Mouse (Mus musculus): ENCODE measurements around the gene Rtp1. TPM values are rescaled to one million over a fixed set of nuclear protein-coding genes. Genes with fewer than 3 reads are reported as not detected.

Gene Rtp1
- polyA plus RNA-seq, 1 experiment from 2014 or later: not detected

GRCm38 (mm10) chr16:23456534-23456933, 27.6 kb downstream of the Rtp1 start:
- Histone ChIP-seq H3K9me3 (replicated peaks) (no peaks in the 10 kb centered on the region), H3K9ac (no peak overlapping the region), H3K27me3 (no peaks in the 10 kb centered on the region), H3K4me2 (no peak overlapping the region), H3K36me3 (peaks cover 3% of the 10 kb centered on the region; the same call in 1 of the 2 replicates), H3K4me3 (replicated peaks) (no peak overlapping the region), H3K27ac (no peak overlapping the region), H3K4me1 (replicated peaks) (no peaks in the 10 kb centered on the region)
- WGBS (ENCODE audit: insufficient replicate concordance): 54% methylated on average over 3 of the region's 3 CpGs
- no peak for DNase-seq
- ATAC-seq (ENCODE audit: low read depth): no peak

- H3K4me3 ChIP-seq (replicated peaks): no peak overlapping the region
- peaks cover 3% of the 10 kb centered on the region; the same call in 1 of the 2 replicates for H3K36me3 ChIP-seq
- no peak for DNase-seq
- WGBS (ENCODE audit: insufficient replicate concordance): 25% methylated on average over 5 of the region's 5 CpGs
- ATAC-seq (ENCODE audit: low read depth): no peak
- no peaks in the 10 kb centered on the region for H3K27me3 ChIP-seq
- no peak overlapping the region for H3K27ac ChIP-seq
- H3K9ac ChIP-seq: no peak overlapping the region
- H3K9me3 ChIP-seq (replicated peaks): no peaks in the 10 kb centered on the region
- no peak overlapping the region for H3K4me2 ChIP-seq
- H3K4me1 ChIP-seq (replicated peaks): no peaks in the 10 kb centered on the region
Measured at GRCm38 (mm10) chr16:23457338-23457737, 28.4 kb downstream of the Rtp1 start.

GRCm38 (mm10) chr16:23458906-23459588, 30.1 kb downstream of the Rtp1 start:
- Histone ChIP-seq H3K9ac (no peak overlapping the region), H3K4me1 (replicated peaks) (peaks cover 4% of the 10 kb centered on the region; the same call in 1 of the 2 replicates), H3K27me3 (no peaks in the 10 kb centered on the region), H3K27ac (no peak overlapping the region), H3K36me3 (peaks cover 3% of the 10 kb centered on the region; the same call in 1 of the 2 replicates), H3K9me3 (replicated peaks) (no peaks in the 10 kb centered on the region), H3K4me3 (replicated peaks) (no peak overlapping the region), H3K4me2 (no peak overlapping the region)
- ATAC-seq (ENCODE audit: low read depth) (no peak), DNase-seq (no peak)
- 34% methylated on average over 7 of the region's 7 CpGs for WGBS (ENCODE audit: insufficient replicate concordance)

GRCm38 (mm10) chr16:23463671-23464347, 34.9 kb downstream of the Rtp1 start:
- no peak overlapping the region for H3K9ac ChIP-seq
- H3K4me1 ChIP-seq (replicated peaks): peaks cover 4% of the 10 kb centered on the region; the same call in 1 of the 2 replicates
- H3K9me3 ChIP-seq (replicated peaks): no peaks in the 10 kb centered on the region
- no peaks in the 10 kb centered on the region for H3K27me3 ChIP-seq
- no peak overlapping the region for H3K4me3 ChIP-seq (replicated peaks)
- WGBS (ENCODE audit: insufficient replicate concordance): 59% methylated on average over 4 of the region's 4 CpGs
- ATAC-seq (ENCODE audit: low read depth) (peak; percentile 63; the same call in 1 of the 2 replicates), DNase-seq (no peak)
- no peaks in the 10 kb centered on the region for H3K36me3 ChIP-seq
- peak overlapping the region; percentile 72 for H3K27ac ChIP-seq
- H3K4me2 ChIP-seq: no peak overlapping the region

GRCm38 (mm10) chr16:23471551-23471950, 42.6 kb downstream of the Rtp1 start:
- H3K9ac ChIP-seq: no peak overlapping the region
- no peak for ATAC-seq (ENCODE audit: low read depth)
- no peak overlapping the region for H3K4me2 ChIP-seq
- no peak overlapping the region for H3K27ac ChIP-seq
- H3K9me3 ChIP-seq (replicated peaks): no peaks in the 10 kb centered on the region
- H3K36me3 ChIP-seq: 0 out of 2 replicates have a peak, but pooled peaks cover 3% of the 10 kb centered on the region
- no peaks in the 10 kb centered on the region for H3K4me1 ChIP-seq (replicated peaks)
- WGBS (ENCODE audit: insufficient replicate concordance): 67% methylated on average over 6 of the region's 6 CpGs
- H3K27me3 ChIP-seq: no peaks in the 10 kb centered on the region
- H3K4me3 ChIP-seq (replicated peaks): no peak overlapping the region
- no peak for DNase-seq

- 0 out of 2 replicates have a peak, but pooled peaks cover 3% of the 10 kb centered on the region for H3K36me3 ChIP-seq
- DNase-seq (no peak), ATAC-seq (ENCODE audit: low read depth) (no peak)
- no peaks in the 10 kb centered on the region for H3K4me1 ChIP-seq (replicated peaks)
- H3K9ac ChIP-seq: no peak overlapping the region
- no peak overlapping the region for H3K4me2 ChIP-seq
- H3K27me3 ChIP-seq: no peaks in the 10 kb centered on the region
- no peak overlapping the region for H3K4me3 ChIP-seq (replicated peaks)
- H3K9me3 ChIP-seq (replicated peaks): no peaks in the 10 kb centered on the region
- 56% methylated on average over 3 of the region's 3 CpGs for WGBS (ENCODE audit: insufficient replicate concordance)
- H3K27ac ChIP-seq: no peak overlapping the region
Measured at GRCm38 (mm10) chr16:23472046-23472445, 43.1 kb downstream of the Rtp1 start.

GRCm38 (mm10) chr16:23475651-23476050, 46.7 kb downstream of the Rtp1 start:
- 63% methylated on average over 4 of the region's 4 CpGs for WGBS (ENCODE audit: insufficient replicate concordance)
- DNase-seq (no peak), ATAC-seq (ENCODE audit: low read depth) (no peak)
- no peaks in the 10 kb centered on the region for H3K9me3 ChIP-seq (replicated peaks)
- no peak overlapping the region for H3K4me3 ChIP-seq (replicated peaks)
- H3K27ac ChIP-seq: no peak overlapping the region
- H3K4me1 ChIP-seq (replicated peaks): no peaks in the 10 kb centered on the region
- no peak overlapping the region for H3K4me2 ChIP-seq
- no peak overlapping the region for H3K9ac ChIP-seq
- H3K36me3 ChIP-seq: 0 out of 2 replicates have a peak, but pooled peaks cover 3% of the 10 kb centered on the region
- H3K27me3 ChIP-seq: no peaks in the 10 kb centered on the region

GRCm38 (mm10) chr16:23476598-23476997, 47.7 kb downstream of the Rtp1 start:
- no peaks in the 10 kb centered on the region for H3K4me1 ChIP-seq (replicated peaks)
- DNase-seq (no peak), ATAC-seq (ENCODE audit: low read depth) (no peak)
- no peak overlapping the region for H3K4me3 ChIP-seq (replicated peaks)
- no peaks in the 10 kb centered on the region for H3K27me3 ChIP-seq
- no peak overlapping the region for H3K27ac ChIP-seq
- H3K36me3 ChIP-seq: 0 out of 2 replicates have a peak, but pooled peaks cover 3% of the 10 kb centered on the region
- no peaks in the 10 kb centered on the region for H3K9me3 ChIP-seq (replicated peaks)
- no peak overlapping the region for H3K9ac ChIP-seq
- H3K4me2 ChIP-seq: no peak overlapping the region

- Histone ChIP-seq H3K27me3 (no peaks in the 10 kb centered on the region), H3K9ac (no peak overlapping the region), H3K4me3 (replicated peaks) (no peak overlapping the region), H3K27ac (no peak overlapping the region), H3K36me3 (peaks cover 6% of the 10 kb centered on the region; the same call in 1 of the 2 replicates), H3K4me2 (no peak overlapping the region), H3K9me3 (replicated peaks) (no peaks in the 10 kb centered on the region), H3K4me1 (replicated peaks) (no peaks in the 10 kb centered on the region)
- 52% methylated on average over 7 of the region's 7 CpGs for WGBS (ENCODE audit: insufficient replicate concordance)
- ATAC-seq (ENCODE audit: low read depth) (no peak), DNase-seq (no peak)
Measured at GRCm38 (mm10) chr16:23479872-23480603, 51.1 kb downstream of the Rtp1 start.

- WGBS (ENCODE audit: insufficient replicate concordance): 73% methylated on average over 3 of the region's 3 CpGs
- no peak for DNase-seq
- H3K27ac ChIP-seq: no peak overlapping the region
- H3K9ac ChIP-seq: no peak overlapping the region
- H3K9me3 ChIP-seq (replicated peaks): no peaks in the 10 kb centered on the region
- no peak for ATAC-seq (ENCODE audit: low read depth)
- no peaks in the 10 kb centered on the region for H3K27me3 ChIP-seq
- H3K4me2 ChIP-seq: no peak overlapping the region
- no peaks in the 10 kb centered on the region for H3K4me1 ChIP-seq (replicated peaks)
- no peak overlapping the region for H3K4me3 ChIP-seq (replicated peaks)
- peaks cover 13% of the 10 kb centered on the region; the same call in 1 of the 2 replicates for H3K36me3 ChIP-seq
Measured at GRCm38 (mm10) chr16:23482218-23482617, 53.3 kb downstream of the Rtp1 start.

GRCm38 (mm10) chr16:23482846-23483245, 53.9 kb downstream of the Rtp1 start:
- no peaks in the 10 kb centered on the region for H3K4me1 ChIP-seq (replicated peaks)
- no peaks in the 10 kb centered on the region for H3K9me3 ChIP-seq (replicated peaks)
- no peak for DNase-seq
- no peak overlapping the region for H3K9ac ChIP-seq
- 82% methylated on average over 12 of the region's 12 CpGs for WGBS (ENCODE audit: insufficient replicate concordance)
- H3K4me3 ChIP-seq (replicated peaks): no peak overlapping the region
- no peaks in the 10 kb centered on the region for H3K27me3 ChIP-seq
- no peak overlapping the region for H3K27ac ChIP-seq
- no peak overlapping the region for H3K4me2 ChIP-seq
- H3K36me3 ChIP-seq: peaks cover 20% of the 10 kb centered on the region
- ATAC-seq (ENCODE audit: low read depth): no peak

Measured in liver, embryonic 13.5 days (tissue).